Mouse (Mus musculus) lung, embryonic 14.5 days (tissue): ENCODE results near the gene Taok3. TPM values are rescaled to one million over a fixed set of nuclear protein-coding genes. Genes with fewer than 3 reads are reported as not detected.
A peak's percentile ranks its signal among the peaks of the same experiment; 100 is the strongest.

Experiments
- ATAC-seq: fragments of 200-750 bp; cut with Nextera tagmentation; 2 replicates; pipeline ENCODE4 v1.8.0; 2017; ENCODE audit warnings: mild to moderate bottlenecking, moderate TSS enrichment, moderate library complexity; ENCODE audit not compliant: insufficient read depth
- DNase-seq: peaks from one replicate; pipeline ENCODE4 v3.0.0-alpha.2; 2015
- H3K27ac ChIP-seq: fragments of 300-500 bp; sonication (generic); 2 replicates; pipeline ENCODE4 v1.5.1; 2014; ENCODE audit warnings: low read depth, mild to moderate bottlenecking, moderate library complexity
- H3K27me3 ChIP-seq: fragments of 300-500 bp; sonication (generic); 2 replicates; pipeline ENCODE4 v1.6.1; 2014; ENCODE audit warnings: low read length, control low read depth; ENCODE audit not compliant: insufficient read depth
- H3K36me3 ChIP-seq: fragments of 300-500 bp; sonication (generic); 2 replicates; pipeline ENCODE4 v1.6.1; 2014; ENCODE audit warnings: control low read depth; ENCODE audit not compliant: insufficient read depth
- H3K4me1 ChIP-seq: fragments of 300-500 bp; sonication (generic); 2 replicates; pipeline ENCODE4 v1.6.1; 2014; ENCODE audit warnings: antibody characterized with exemption, control low read depth; ENCODE audit not compliant: insufficient read depth
- H3K4me2 ChIP-seq: fragments of 300-500 bp; sonication (generic); 2 replicates; pipeline ENCODE4 v1.6.1; 2014; ENCODE audit warnings: mild to moderate bottlenecking
- H3K4me3 ChIP-seq: fragments of 300-500 bp; sonication (generic); 2 replicates; pipeline ENCODE4 v1.5.1; 2014; ENCODE audit warnings: low read depth, low read length
- H3K9ac ChIP-seq: fragments of 300-500 bp; sonication (generic); 2 replicates; pipeline ENCODE4 v1.6.1; 2014
- H3K9me3 ChIP-seq: fragments of 300-500 bp; sonication (generic); 2 replicates; pipeline ENCODE4 v1.6.1; 2016; ENCODE audit warnings: low read depth, low read length, control low read depth
- CTCF ChIP-seq: IDR thresholded peaks from 2 replicates; pipeline ENCODE4 v1.5.1; 2016; ENCODE audit warnings: antibody characterized with exemption, low read depth
- WGBS: fragments of 180-500 bp; shearing (Covaris S2); extraction: QIAGEN DNeasy Blood & Tissue Kit; methylation state at CpG from one replicate; pipeline ENCODE4 v1.1.7; 2014; 5-methylcytosine and 5-hydroxymethylcytosine counted together
- polyA plus RNA-seq: library from polyadenylated mRNA; unstranded; fragments of >200 nt; fragmentation: Nextera tagmentation; extraction: Ambion mirVana; gene quantifications from 2 replicates; pipeline ENCODE4 v1.2.1, GENCODE M21; 2014

Gene Taok3
- polyA plus RNA-seq, 1 experiment from 2014 or later: 18.8 TPM

GRCm38 (mm10) chr5:117099742-117100141 is 20.2 kb upstream of the Taok3 start:
- Histone ChIP-seq H3K4me3 (no peak overlapping the region), H3K9ac (no peak overlapping the region), H3K4me1 (no peaks in the 10 kb centered on the region), H3K27ac (no peak overlapping the region), H3K4me2 (no peak overlapping the region), H3K9me3 (no peaks in the 10 kb centered on the region), H3K27me3 (no peaks in the 10 kb centered on the region), H3K36me3 (peaks cover 82% of the 10 kb centered on the region)
- WGBS: 85% methylated on average over 11 of the region's 11 CpGs
- TF ChIP-seq CTCF: no peak
- no peak for ATAC-seq
- DNase-seq: no peak

DNA sequence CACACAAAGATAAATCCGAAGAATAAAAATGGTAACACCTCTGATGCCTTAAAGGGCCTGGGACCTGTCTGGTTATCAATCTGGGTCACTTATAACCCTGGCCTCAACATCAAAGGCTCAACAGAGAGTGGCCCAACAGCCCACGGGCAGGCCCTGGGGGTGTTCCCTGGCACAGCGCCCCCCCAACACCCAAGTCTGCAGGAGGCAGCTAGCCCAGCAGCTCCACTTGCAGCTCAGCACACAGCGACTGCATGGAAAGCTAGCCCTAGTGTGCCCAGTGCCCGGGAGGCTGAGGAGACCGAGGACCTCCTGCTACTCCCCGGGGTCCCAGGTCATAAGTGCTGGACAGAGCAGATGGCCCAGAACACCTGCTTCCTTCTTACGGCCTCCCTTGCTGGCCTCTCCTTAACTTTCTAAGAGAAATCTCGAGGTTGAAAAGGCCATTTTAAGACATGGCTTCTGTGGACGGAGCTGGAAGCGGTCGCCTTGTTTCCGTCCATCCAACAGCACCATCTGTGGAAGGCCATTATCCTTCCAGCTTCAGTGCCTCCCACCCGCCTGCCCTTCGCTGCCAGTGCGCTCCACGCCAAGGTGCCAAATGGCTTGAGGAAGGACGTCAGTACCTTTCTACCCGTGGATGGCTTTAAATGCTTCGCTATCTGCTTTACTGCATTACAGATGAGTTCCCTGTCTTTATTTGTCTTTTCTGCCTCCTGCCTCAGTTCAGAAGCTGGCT is 16.6 kb upstream of the Taok3 start:
- H3K9ac ChIP-seq: no peak overlapping the region
- H3K36me3 ChIP-seq: peaks cover 91% of the 10 kb centered on the region
- 94% methylated on average over 20 of the region's 20 CpGs for WGBS
- no peak for ATAC-seq
- no peaks in the 10 kb centered on the region for H3K4me1 ChIP-seq
- H3K27me3 ChIP-seq: no peaks in the 10 kb centered on the region
- H3K9me3 ChIP-seq: no peaks in the 10 kb centered on the region
- H3K27ac ChIP-seq: no peak overlapping the region
- no peak overlapping the region for H3K4me3 ChIP-seq
- no peak for DNase-seq
- H3K4me2 ChIP-seq: no peak overlapping the region
- no peak for TF ChIP-seq CTCF

GRCm38 (mm10) chr5:117104329-117104728 is 15.6 kb upstream of the Taok3 start:
- H3K27ac ChIP-seq: no peak overlapping the region
- H3K36me3 ChIP-seq: peaks cover 96% of the 10 kb centered on the region
- no peak overlapping the region for H3K9ac ChIP-seq
- H3K27me3 ChIP-seq: no peaks in the 10 kb centered on the region
- H3K4me2 ChIP-seq: no peak overlapping the region
- DNase-seq (no peak), ATAC-seq (no peak)
- 89% methylated on average over 12 of the region's 12 CpGs for WGBS
- no peaks in the 10 kb centered on the region for H3K9me3 ChIP-seq
- H3K4me1 ChIP-seq: no peaks in the 10 kb centered on the region
- no peak overlapping the region for H3K4me3 ChIP-seq
- TF ChIP-seq CTCF: no peak

- Histone ChIP-seq H3K9me3 (no peaks in the 10 kb centered on the region), H3K27me3 (no peaks in the 10 kb centered on the region), H3K4me1 (no peaks in the 10 kb centered on the region), H3K36me3 (peaks cover 95% of the 10 kb centered on the region), H3K4me2 (no peak overlapping the region), H3K27ac (no peak overlapping the region), H3K9ac (no peak overlapping the region), H3K4me3 (no peak overlapping the region)
- no peak for DNase-seq
- ATAC-seq: no peak
- TF ChIP-seq CTCF: no peak
- 89% methylated on average over 9 of the region's 9 CpGs for WGBS
Observed at GRCm38 (mm10) chr5:117105761-117106160, 14.2 kb upstream of the Taok3 start.

DNA sequence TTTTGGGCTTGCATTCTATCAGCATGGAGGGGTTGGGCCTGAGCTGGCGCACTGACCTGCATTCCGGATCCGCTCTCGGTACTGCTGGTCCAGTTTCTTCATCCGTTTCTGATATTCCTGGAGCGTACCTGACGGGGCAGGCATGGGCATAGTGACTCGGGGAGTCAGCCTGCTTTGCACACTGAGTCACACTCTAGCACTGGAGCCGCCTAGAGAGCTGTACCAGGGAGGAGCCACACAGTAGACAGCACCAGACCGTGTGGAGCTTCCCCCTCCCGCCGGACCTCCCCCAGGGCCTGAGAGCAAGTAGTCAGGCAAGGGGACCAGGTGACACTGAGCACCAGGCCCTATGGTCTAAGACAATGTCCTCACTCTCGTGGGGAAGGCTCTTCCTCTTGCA is 11.6 kb upstream of the Taok3 start:
- ATAC-seq (no peak), DNase-seq (no peak)
- Histone ChIP-seq H3K4me2 (no peak overlapping the region), H3K4me1 (no peaks in the 10 kb centered on the region), H3K27ac (no peak overlapping the region), H3K4me3 (no peak overlapping the region), H3K27me3 (no peaks in the 10 kb centered on the region), H3K9me3 (no peaks in the 10 kb centered on the region), H3K9ac (no peak overlapping the region), H3K36me3 (peaks cover 94% of the 10 kb centered on the region)
- WGBS: 93% methylated on average over 13 of the region's 13 CpGs
- TF ChIP-seq CTCF: no peak

DNA sequence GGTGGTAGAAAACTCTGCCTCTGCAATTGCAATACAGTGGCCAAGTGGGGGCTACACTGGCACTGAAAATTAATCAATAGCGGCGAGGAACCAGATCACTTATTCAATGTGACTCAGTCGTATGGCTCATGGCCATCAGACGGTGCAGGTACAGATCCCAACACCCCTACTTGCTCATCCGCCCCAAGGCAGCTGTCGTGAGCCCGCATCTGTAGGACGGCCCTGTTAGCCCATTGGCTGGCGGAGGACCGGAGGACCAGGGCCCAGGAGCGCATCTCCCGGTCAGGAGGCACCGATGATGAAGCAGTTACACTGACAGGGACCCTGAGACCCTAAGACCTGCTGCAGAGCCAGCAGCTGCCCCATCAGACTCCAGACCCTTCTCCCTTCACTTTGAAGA is 11.2 kb upstream of the Taok3 start:
- 93% methylated on average over 13 of the region's 13 CpGs for WGBS
- H3K9ac ChIP-seq: no peak overlapping the region
- H3K4me3 ChIP-seq: no peak overlapping the region
- ATAC-seq (no peak), DNase-seq (no peak)
- no peaks in the 10 kb centered on the region for H3K4me1 ChIP-seq
- no peak for TF ChIP-seq CTCF
- no peaks in the 10 kb centered on the region for H3K27me3 ChIP-seq
- no peaks in the 10 kb centered on the region for H3K9me3 ChIP-seq
- no peak overlapping the region for H3K27ac ChIP-seq
- H3K36me3 ChIP-seq: peaks cover 93% of the 10 kb centered on the region
- H3K4me2 ChIP-seq: no peak overlapping the region

GRCm38 (mm10) chr5:117109522-117109921 is 10.4 kb upstream of the Taok3 start:
- no peak overlapping the region for H3K4me2 ChIP-seq
- no peaks in the 10 kb centered on the region for H3K27me3 ChIP-seq
- H3K9me3 ChIP-seq: no peaks in the 10 kb centered on the region
- peak; percentile 50 for TF ChIP-seq CTCF
- 82% methylated on average over 8 of the region's 8 CpGs for WGBS
- no peak overlapping the region for H3K9ac ChIP-seq
- ATAC-seq: no peak
- DNase-seq: no peak
- peaks cover 87% of the 10 kb centered on the region for H3K36me3 ChIP-seq
- no peaks in the 10 kb centered on the region for H3K4me1 ChIP-seq
- no peak overlapping the region for H3K27ac ChIP-seq
- no peak overlapping the region for H3K4me3 ChIP-seq
